Mouse (Mus musculus): ENCODE results near the gene Gm438. TPM values are rescaled to one million over a fixed set of nuclear protein-coding genes. Genes with fewer than 3 reads are reported as not detected.

The Gm438 gene
- polyA plus RNA-seq, 1 experiment, result not detected

DNA sequence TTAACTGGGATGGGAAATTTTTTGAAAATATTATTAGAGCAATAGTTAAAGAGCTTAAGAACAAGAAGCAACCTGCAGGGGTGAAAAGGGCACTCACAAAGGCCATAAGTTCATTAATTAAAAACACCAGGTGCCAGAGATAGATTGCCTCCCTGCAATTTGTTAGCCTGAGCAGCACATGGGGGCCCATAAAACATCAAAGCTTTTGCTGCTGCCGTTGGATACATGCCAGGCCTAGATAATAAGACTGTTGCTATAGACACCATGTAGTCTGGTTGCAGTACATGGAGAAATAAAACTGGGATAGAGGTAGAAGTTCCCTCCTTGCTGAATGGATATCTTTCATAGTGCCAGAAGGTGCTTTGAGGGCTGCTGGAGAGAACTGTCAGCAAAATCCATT, 37.2 kb downstream of the Gm438 start:
- Histone ChIP-seq H3K4me1 (ENCODE audit: control insufficient read depth, insufficient read depth, low read length) (no peaks in the 10 kb centered on the region), H3K27me3 (replicated peaks; ENCODE audit: control insufficient read depth, insufficient read depth, low read length) (no peaks in the 10 kb centered on the region), H3K36me3 (ENCODE audit: control insufficient read depth, insufficient read depth, low read length) (no peaks in the 10 kb centered on the region), H3K4me3 (ENCODE audit: insufficient read depth, low read depth, low read length) (no peak overlapping the region), H3K27ac (ENCODE audit: insufficient read depth, low read depth, low read length) (no peak overlapping the region)
- 0% methylated on average over 1 of the region's 1 CpGs for WGBS
- no peak for DNase-seq
- TF ChIP-seq POLR2A (IDR thresholded peaks at IDR 0.05; ENCODE audit: low read depth, low read length), result no peak
- TF ChIP-seq CTCF (conservative IDR thresholded peaks at IDR 0.05; ENCODE audit: insufficient read depth, insufficient read length, low read depth, low read length), result no peak

Other genes with a start within 250 kb of the Gm438 start
- gene Gm13124, start 221.4 kb downstream of the Gm438 start, polyA plus RNA-seq (2012; rRNA removed), result not detected in 2 replicates
- gene Aadacl4, start 172.9 kb downstream of the Gm438 start, polyA plus RNA-seq (2012; rRNA removed), result not detected in 2 replicates
- not detected in 2 replicates for gene Gm436, start 100.2 kb downstream of the Gm438 start, polyA plus RNA-seq (2012; rRNA removed)
- gene Gm13178, start 65.2 kb downstream of the Gm438 start, polyA plus RNA-seq (2012; rRNA removed), result not detected in 2 replicates
- gene Dhrs3, start 106.2 kb upstream of the Gm438 start, polyA plus RNA-seq (2012; rRNA removed), result 322 and 340 TPM in 2 replicates